Mouse (Mus musculus): ENCODE results near the gene Mrpl39.

GRCm38 (mm10) chr16:84779718-84780117, 44.2 kb upstream of the Mrpl39 start:
- TF ChIP-seq EP300 (IDR thresholded peaks at IDR 0.05; ENCODE audit: insufficient read depth, low read depth, low read length), result no peak
- TF ChIP-seq CTCF (IDR thresholded peaks at IDR 0.05), result no peak
